Mouse (Mus musculus) cerebellum, postnatal 10 days (tissue): ENCODE results near the gene Ctla4.

ENCODE experiments used
- DNase-seq, 2 experiments: peaks; one replicate each; pipeline ENCODE4 v3.0.0; 2021; ENCODE audit warnings: mixed read lengths in 2 of 2

Gene Ctla4

GRCm38 (mm10) chr1:60886981-60887380, at the start of gene Ctla4:
Gene Ctla4 (plus strand): TSS chr1:60887000.
- no peak for DNase-seq

DNA sequence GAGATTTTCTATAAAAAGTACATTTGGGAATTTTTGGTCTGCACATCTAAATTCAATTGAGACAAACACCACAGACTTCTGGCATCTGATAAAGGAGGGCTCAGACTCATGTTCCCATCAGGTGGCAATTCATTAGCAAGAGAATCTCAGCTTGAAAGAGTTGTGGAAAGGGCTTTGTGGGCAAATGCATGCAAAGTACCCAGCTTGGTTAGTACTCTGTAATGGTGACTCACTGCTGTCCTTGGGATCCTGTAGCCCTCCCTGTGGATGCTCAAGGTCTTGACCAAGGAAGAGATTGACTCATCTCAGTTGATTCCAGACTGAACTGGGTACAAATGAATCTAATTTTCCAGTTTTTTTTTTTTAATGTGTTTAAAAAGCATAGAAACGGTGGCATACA, 47.6 kb upstream of the Ctla4 start:
- no peak for DNase-seq

GRCm38 (mm10) chr1:60845318-60846060, 41.3 kb upstream of the Ctla4 start:
- DNase-seq: no peak

- DNase-seq: no peak
These were observed 40.1 kb upstream of the Ctla4 start for GRCm38 (mm10) chr1:60846616-60847275.

DNA sequence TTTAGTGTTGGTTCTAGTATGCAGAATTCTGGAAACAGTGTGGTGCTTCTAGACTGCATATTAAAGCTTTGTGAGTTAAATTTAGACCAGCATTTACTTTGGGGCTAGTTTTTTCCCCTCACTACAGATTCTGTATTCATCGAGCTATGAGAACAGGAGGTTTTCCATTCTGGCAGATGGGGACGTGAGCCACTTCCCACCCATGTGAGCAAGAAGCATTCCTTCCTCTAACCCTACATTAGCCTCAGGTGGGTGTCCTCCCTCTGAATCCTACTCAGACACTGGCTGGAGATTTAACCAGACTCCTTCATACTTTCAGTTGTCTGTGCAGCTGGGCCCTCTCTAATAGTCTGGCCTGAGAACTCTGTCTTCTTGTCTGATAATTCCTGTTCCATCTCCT, 37.7 kb upstream of the Ctla4 start:
- no peak for DNase-seq

DNA sequence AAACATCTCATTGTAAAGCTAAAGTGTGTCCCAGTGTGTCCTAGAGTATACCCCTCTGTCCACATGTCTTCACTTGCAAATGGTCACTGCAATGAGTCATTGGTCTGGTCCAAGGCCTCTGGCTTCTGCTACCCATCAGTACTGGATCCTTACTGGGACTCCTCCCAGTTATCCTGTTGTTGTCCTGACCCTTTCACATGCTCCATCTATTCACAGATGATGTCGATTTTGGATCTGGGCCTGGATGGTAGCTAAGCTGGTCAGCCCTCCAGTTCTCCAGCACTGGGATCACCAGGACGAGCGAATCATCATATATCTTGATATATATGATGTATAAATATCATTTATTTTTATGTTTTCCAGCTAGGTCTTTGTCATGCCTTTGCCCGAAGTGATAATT, 37.0 kb upstream of the Ctla4 start:
- DNase-seq: no peak

DNA sequence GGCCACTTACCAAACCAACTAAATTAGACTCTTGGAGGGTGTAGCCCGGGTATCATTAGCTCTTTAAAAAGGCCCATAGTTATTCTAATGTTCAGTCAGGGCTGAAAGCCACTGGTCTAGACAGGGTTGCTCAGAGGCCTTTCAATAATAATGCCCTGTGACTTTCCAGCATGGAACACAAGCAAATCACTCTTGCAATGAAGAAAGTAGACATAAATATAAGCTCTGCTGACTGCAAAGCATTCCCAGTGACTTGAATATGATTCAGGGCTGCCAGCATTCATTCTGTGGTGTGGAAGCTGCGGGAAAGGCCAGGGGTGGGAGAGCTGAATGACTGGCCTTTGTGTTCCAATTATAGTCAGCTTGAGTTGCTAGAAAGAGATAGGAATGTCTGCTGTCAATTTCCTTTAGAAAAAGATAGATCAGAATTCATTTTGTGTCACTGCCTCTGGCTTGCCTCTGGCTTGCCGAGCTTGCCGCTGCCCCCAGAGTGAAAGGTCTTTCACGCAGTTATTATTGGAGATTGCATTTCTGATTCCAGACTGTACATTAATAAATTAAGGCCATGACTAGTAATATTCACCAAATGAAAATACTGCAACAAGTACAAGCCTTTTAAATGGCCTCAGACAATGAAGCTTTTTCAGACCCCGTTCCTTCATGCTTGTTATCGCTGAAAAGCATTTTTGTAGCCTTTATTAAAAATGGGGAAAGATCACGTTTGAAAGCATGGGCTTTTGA, 35.6 kb upstream of the Ctla4 start:
- DNase-seq: no peak

GRCm38 (mm10) chr1:60852075-60852769, 34.6 kb upstream of the Ctla4 start:
- no peak for DNase-seq

GRCm38 (mm10) chr1:60852770-60853147, 34.0 kb upstream of the Ctla4 start:
- no peak for DNase-seq

DNA sequence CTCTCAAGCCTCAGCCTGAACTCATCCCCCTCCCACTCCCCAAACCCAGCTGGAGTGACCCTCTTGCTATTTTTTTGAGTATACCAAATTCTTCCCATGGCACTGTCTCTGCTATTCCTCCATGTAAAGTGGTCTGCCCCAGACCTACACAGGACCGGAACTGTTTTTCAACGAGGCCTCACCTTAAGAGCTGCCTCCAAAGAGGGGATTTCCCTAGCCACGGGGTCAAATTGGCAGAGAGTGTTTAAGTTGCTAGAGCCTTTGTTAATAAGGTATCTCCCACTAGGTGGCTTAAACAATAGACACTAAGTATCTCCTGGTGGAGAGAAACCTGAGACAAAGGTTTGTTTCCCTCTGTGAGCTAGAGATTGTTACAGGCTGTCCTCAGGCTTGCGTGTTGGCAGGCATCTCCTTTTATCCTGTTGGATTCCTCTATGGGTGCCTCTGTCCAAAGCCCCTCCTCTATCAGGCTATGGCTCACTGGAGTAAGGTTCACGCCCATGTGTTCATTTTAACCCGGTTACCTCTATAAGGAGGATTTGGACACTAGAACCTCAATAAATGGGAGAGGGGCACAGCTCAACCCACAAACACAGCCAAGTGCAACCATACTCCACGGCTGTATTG, 33.4 kb upstream of the Ctla4 start:
- peak in 1 of 2 experiments; percentile 12 for DNase-seq

- peak; percentile 22 to 40 for DNase-seq
These were observed 32.8 kb upstream of the Ctla4 start for GRCm38 (mm10) chr1:60853991-60854390.

DNA sequence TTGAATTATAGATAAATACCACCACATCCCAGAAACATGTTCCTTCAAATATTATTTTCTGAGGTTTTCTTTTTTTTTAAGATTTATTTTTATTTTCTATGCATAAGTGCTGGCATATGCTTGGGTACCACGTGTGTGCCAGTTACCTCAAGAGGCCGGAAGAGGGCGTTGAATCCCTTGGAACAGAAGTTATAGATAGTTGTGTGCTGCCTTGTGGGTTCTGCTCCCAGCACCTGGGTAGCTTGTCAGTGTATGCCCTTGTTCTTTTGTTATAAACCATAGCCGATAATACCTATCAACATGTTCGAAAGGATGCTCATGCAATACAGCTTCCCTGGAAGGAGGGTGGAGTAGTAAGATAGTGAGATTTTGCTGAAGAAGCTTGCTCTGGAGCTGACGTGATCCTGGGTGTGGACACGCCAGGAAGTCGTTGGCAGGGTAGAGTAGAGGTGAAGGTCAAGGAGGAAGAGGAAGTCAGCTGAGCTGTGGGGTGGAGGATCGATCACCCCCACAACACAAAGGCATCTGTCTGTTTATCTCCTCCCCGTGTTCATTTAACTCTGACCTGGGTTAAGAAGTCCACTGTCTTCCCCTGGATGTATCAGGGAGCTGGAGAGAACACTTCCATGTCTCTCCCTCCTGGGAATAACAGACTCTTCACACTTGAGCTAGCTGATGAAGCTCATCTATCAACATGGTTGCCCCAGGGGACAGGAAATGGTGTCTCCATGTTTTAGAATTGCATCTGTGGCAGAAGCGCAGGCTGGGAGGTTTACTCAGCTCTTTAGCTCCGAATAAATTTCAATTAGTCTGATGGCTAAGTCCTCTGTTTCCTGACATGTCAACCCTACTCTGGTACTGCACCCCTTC, 29.2 kb upstream of the Ctla4 start:
- no peak for DNase-seq

DNA sequence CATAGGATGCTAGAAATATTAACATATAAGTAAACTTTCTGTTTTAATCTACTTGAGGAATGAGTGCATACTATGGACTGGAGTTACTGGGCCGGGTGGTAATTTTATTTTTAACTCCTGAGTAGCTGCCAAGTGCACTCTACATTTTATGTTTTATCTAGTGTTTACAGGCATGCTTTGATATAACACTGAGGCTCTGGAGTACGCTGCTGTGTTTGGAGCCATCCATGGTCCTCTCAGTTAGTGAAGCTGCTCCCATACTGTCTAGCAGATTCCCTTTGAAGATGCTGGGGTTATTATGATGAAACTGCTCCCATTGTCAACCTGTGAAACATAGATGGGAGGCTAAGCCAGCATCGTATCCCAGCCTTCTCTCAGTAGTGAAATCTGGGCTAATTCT, 27.6 kb upstream of the Ctla4 start:
- DNase-seq: no peak

DNA sequence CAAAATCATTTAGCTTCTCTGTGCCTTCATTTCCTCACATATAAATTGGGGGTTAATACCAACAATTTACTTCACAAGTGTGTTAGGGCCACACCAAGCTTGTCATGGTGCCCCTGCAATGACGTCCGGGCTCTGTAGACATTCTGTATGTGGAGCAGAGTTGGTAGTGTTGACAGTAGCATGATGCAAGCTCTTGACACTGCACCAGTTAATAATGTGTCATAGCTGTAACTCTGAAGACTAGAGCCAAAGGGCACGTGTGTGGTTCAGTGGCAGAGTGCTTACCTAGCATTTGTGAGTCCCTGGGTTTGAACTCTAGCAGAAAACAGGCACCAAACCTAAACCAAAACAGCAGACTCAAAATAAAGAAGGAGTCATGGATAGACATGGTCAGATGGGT, 27.0 kb upstream of the Ctla4 start:
- DNase-seq: no peak

GRCm38 (mm10) chr1:60860357-60860946, 26.3 kb upstream of the Ctla4 start:
- DNase-seq: peak; percentile 66 to 72

GRCm38 (mm10) chr1:60860955-60861354, 25.8 kb upstream of the Ctla4 start:
- peak; percentile 40 to 59 for DNase-seq

DNA sequence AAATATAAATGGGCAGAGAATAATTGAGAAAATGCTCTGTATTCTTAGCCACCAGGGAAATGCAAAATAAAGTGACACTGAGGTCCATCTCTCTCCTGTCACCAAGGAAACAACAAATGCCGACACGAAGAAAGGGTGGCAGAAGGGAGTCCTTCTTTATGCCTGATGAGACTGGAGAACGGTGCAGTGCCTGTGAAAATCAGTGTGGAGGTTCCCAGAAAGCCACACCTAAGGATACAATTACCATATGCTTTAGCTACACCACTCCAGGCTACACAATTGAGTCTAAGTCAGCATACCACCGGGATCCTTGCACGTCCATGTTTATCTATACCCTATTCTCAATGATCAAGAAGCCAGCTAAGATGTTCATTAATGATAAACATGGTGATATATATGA, 25.4 kb upstream of the Ctla4 start:
- peak in 1 of 2 experiments; percentile 24 for DNase-seq

DNA sequence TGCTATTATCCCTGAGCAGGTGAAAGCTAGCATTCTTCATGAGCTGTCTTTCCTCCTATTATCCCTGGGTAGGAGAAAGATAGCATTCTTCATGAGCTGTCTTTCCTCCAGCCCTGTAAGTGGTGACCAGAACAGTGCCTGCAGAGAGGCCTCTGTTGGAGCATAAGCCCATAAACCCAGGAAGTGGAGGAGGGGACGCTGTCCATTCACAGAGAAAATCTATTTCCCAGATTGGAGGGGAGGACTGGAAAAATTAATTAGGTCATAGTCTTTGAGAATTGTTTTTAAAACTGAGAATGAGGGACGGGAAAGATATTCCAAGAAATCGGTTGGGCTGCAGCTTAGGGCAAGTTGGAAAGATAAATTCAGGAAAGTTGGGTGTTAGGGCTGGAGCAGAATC, 24.3 kb upstream of the Ctla4 start:
- DNase-seq: no peak

DNA sequence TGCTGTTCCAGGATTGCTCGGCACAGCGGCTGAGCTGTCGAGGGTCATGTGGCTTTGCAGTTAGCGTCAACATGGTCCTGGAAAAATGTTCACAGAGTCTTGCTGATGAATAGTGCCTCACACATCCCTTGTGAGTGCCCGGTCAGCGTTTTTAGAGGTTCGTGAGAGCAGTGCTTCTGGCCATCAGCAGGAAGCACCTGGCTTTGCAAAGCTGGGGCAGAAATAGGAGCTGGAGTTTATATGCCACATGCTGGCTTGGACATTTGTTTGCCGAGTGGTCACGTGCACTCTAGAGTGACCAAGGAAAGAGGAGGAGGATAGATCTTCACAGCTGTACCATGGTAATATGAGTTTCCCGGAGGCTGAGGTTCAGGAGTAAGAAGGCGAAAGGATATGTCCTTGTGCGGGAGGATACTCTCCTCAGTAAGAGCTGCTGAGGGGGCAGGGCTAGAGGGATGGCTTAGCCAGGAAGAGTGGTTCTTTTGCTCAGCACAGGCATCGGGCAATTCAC, 23.8 kb upstream of the Ctla4 start:
- no peak for DNase-seq

- no peak for DNase-seq
These were observed 23.1 kb upstream of the Ctla4 start for GRCm38 (mm10) chr1:60863701-60864100.

GRCm38 (mm10) chr1:60865167-60865566, 21.6 kb upstream of the Ctla4 start:
- no peak for DNase-seq
